Mouse (Mus musculus) MEL (cell line): ENCODE results near the gene Ube2d3. TPM values are rescaled to one million over a fixed set of nuclear protein-coding genes. Genes with fewer than 3 reads are reported as not detected.

ENCODE experiments used
- DNase-seq: peaks from one replicate; pipeline ENCODE4 v3.0.0; 2011; ENCODE audit warnings: low read depth, low spot score
- H3K27ac ChIP-seq: 2 replicates; pipeline ENCODE4 v1.5.1; 2012; ENCODE audit warnings: low read depth, mild to moderate bottlenecking, control low read depth, low read length, moderate library complexity; ENCODE audit not compliant: control insufficient read depth
- H3K27me3 ChIP-seq, 2 experiments: fragments of 150-350 bp in 1 of 2; sonication (generic) in 1 of 2; 2 replicates each; pipeline ENCODE4 v1.6.1; 2012; ENCODE audit warnings: low read length in 2 of 2, mild to moderate bottlenecking in 2 of 2, improper control_type of control experiment in 1 of 2, moderate library complexity in 1 of 2; ENCODE audit not compliant: insufficient read depth in 2 of 2, control insufficient read depth in 1 of 2
- H3K36me3 ChIP-seq, 2 experiments: 2 replicates each; pipeline ENCODE4 v1.6.1; 2012 to 2014; ENCODE audit warnings: low read length in 2 of 2, improper control_type of control experiment in 1 of 2, inconsistent platforms in 1 of 2, mild to moderate bottlenecking in 1 of 2; ENCODE audit not compliant: insufficient read depth in 2 of 2, control insufficient read depth in 1 of 2
- H3K4me1 ChIP-seq, 2 experiments: fragments of 150-350 bp in 1 of 2; sonication (generic) in 1 of 2; 2 replicates each; pipeline ENCODE4 v1.6.1; 2012; ENCODE audit warnings: low read length in 2 of 2, improper control_type of control experiment in 1 of 2, mild to moderate bottlenecking in 1 of 2; ENCODE audit not compliant: insufficient read depth in 2 of 2, control insufficient read depth in 1 of 2
- H3K4me3 ChIP-seq, 2 experiments: fragments of 150-350 bp in 1 of 2; sonication (generic) in 1 of 2; 2 replicates each; pipeline ENCODE4 v1.5.1; 2012; ENCODE audit warnings: low read depth in 2 of 2, low read length in 2 of 2, mild to moderate bottlenecking in 2 of 2, moderate library complexity in 2 of 2, control low read depth in 1 of 2, improper control_type of control experiment in 1 of 2; ENCODE audit not compliant: control insufficient read depth in 1 of 2, insufficient read depth in 1 of 2
- H3K79me2 ChIP-seq: 2 replicates; pipeline ENCODE4 v1.6.1; 2012; ENCODE audit warnings: mild to moderate bottlenecking, low read length, moderate library complexity; ENCODE audit not compliant: control insufficient read depth, poor library complexity, insufficient read depth
- H3K9ac ChIP-seq: 2 replicates; pipeline ENCODE4 v1.6.1; 2012; ENCODE audit warnings: low read depth, mild to moderate bottlenecking, control low read depth, low read length, moderate library complexity; ENCODE audit not compliant: control insufficient read depth, poor library complexity, severe bottlenecking
- H3K9me3 ChIP-seq: fragments of 150-350 bp; sonication (generic); replicated peaks from 2 replicates; pipeline ENCODE4 v1.6.1; 2012; ENCODE audit warnings: mild to moderate bottlenecking, low read length, improper control_type of control experiment, moderate library complexity; ENCODE audit not compliant: insufficient read depth
- BHLHE40 ChIP-seq: IDR thresholded peaks from 2 replicates; pipeline ENCODE4 v1.6.1; 2012; ENCODE audit warnings: low read depth, mild to moderate bottlenecking, inconsistent platforms, low read length, improper control_type of control experiment, borderline replicate concordance
- CHD1 ChIP-seq: IDR thresholded peaks from 2 replicates; pipeline ENCODE4 v1.6.1; 2012; ENCODE audit warnings: low read depth, mild to moderate bottlenecking, inconsistent platforms, low read length, improper control_type of control experiment
- CHD2 ChIP-seq: IDR thresholded peaks from 2 replicates; pipeline ENCODE4 v1.6.1; 2011; ENCODE audit warnings: low read length, improper control_type of control experiment
- CTCF ChIP-seq, 3 experiments: IDR thresholded peaks in 2 of 3; conservative IDR thresholded peaks in 1 of 3; 2 replicates each; pipeline ENCODE4 v1.5.1; 2011 to 2012; ENCODE audit warnings: low read length in 3 of 3, low read depth in 2 of 3, mild to moderate bottlenecking in 2 of 3, improper control_type of control experiment in 1 of 3, inconsistent platforms in 1 of 3, mixed read lengths in 1 of 3, moderate library complexity in 1 of 3; ENCODE audit not compliant: control insufficient read depth in 1 of 3, insufficient read depth in 1 of 3, poor library complexity in 1 of 3, severe bottlenecking in 1 of 3
- E2F4 ChIP-seq: IDR thresholded peaks from 2 replicates; pipeline ENCODE4 v1.6.1; 2011; ENCODE audit warnings: low read depth, low read length, improper control_type of control experiment, borderline replicate concordance
- ELF1 ChIP-seq: IDR thresholded peaks from 2 replicates; pipeline ENCODE4 v1.6.1; 2014; ENCODE audit warnings: low read depth, mild to moderate bottlenecking, inconsistent platforms, low read length, improper control_type of control experiment, moderate library complexity
- EP300 ChIP-seq, 2 experiments: IDR thresholded peaks; 2 replicates each; pipeline ENCODE4 v1.6.1; 2011; ENCODE audit warnings: improper control_type of control experiment in 2 of 2, low read length in 2 of 2, low read depth in 1 of 2, mild to moderate bottlenecking in 1 of 2
- ETS1 ChIP-seq: IDR thresholded peaks from 2 replicates; pipeline ENCODE4 v1.6.1; 2012; ENCODE audit warnings: low read depth, mild to moderate bottlenecking, inconsistent platforms, low read length, improper control_type of control experiment, moderate library complexity
- GATA1 ChIP-seq: IDR thresholded peaks from 2 replicates; pipeline ENCODE4 v1.6.1; 2011; ENCODE audit warnings: low read depth, low read length, improper control_type of control experiment
- HCFC1 ChIP-seq: IDR thresholded peaks from 2 replicates; pipeline ENCODE4 v1.6.1; 2012; ENCODE audit warnings: low read depth, mild to moderate bottlenecking, inconsistent platforms, low read length, improper control_type of control experiment, moderate library complexity
- JUND ChIP-seq: IDR thresholded peaks from 2 replicates; pipeline ENCODE4 v1.6.1; 2011; ENCODE audit warnings: low read depth, mild to moderate bottlenecking, improper control_type of control experiment, low read length
- MAFK ChIP-seq: IDR thresholded peaks from 2 replicates; pipeline ENCODE4 v1.6.1; 2011; ENCODE audit warnings: low read depth, mild to moderate bottlenecking, low read length, improper control_type of control experiment, borderline replicate concordance
- MAZ ChIP-seq: IDR thresholded peaks from 2 replicates; pipeline ENCODE4 v1.6.1; 2012; ENCODE audit warnings: low read depth, mild to moderate bottlenecking, inconsistent platforms, low read length, improper control_type of control experiment
- MXI1 ChIP-seq: IDR thresholded peaks from 2 replicates; pipeline ENCODE4 v1.6.1; 2011; ENCODE audit warnings: mild to moderate bottlenecking, low read depth, low read length, improper control_type of control experiment
- MYB ChIP-seq: IDR thresholded peaks from 2 replicates; pipeline ENCODE4 v1.6.1; 2011; ENCODE audit warnings: mild to moderate bottlenecking, low read depth, low read length, improper control_type of control experiment
- MYC ChIP-seq: IDR thresholded peaks from 2 replicates; pipeline ENCODE4 v1.6.1; 2011; ENCODE audit warnings: low read depth, mild to moderate bottlenecking, low read length, improper control_type of control experiment, moderate library complexity
- NELFE ChIP-seq: IDR thresholded peaks from 2 replicates; pipeline ENCODE4 v1.6.1; 2011; ENCODE audit warnings: low read depth, low read length, improper control_type of control experiment
- POLR2A ChIP-seq, 2 experiments: IDR thresholded peaks; 2 replicates each; pipeline ENCODE4 v1.6.1; 2011 to 2012; ENCODE audit warnings: low read length in 2 of 2, mild to moderate bottlenecking in 2 of 2, control low read depth in 1 of 2, improper control_type of control experiment in 1 of 2, low read depth in 1 of 2, moderate library complexity in 1 of 2; ENCODE audit not compliant: control insufficient read depth in 1 of 2, insufficient read depth in 1 of 2, poor library complexity in 1 of 2
- RAD21 ChIP-seq: IDR thresholded peaks from 2 replicates; pipeline ENCODE4 v1.6.1; 2011; ENCODE audit warnings: mild to moderate bottlenecking, low read depth, low read length, improper control_type of control experiment
- SIN3A ChIP-seq: IDR thresholded peaks from 2 replicates; pipeline ENCODE4 v1.6.1; 2012; ENCODE audit warnings: low read length, improper control_type of control experiment, inconsistent platforms
- SMC3 ChIP-seq: IDR thresholded peaks from 2 replicates; pipeline ENCODE4 v1.6.1; 2011; ENCODE audit warnings: low read depth, low read length, improper control_type of control experiment
- TAL1 ChIP-seq: IDR thresholded peaks from 2 replicates; pipeline ENCODE4 v1.6.1; 2012; ENCODE audit warnings: mild to moderate bottlenecking, inconsistent platforms, low read length, moderate library complexity, mixed read lengths
- TBP ChIP-seq: IDR thresholded peaks from 2 replicates; pipeline ENCODE4 v1.8.0; 2011; ENCODE audit warnings: low read depth, low read length, improper control_type of control experiment
- TCF12 ChIP-seq: IDR thresholded peaks from 2 replicates; pipeline ENCODE4 v1.6.1; 2014; ENCODE audit warnings: low read depth, mild to moderate bottlenecking, inconsistent platforms, low read length, improper control_type of control experiment, moderate library complexity
- USF2 ChIP-seq, 2 experiments: IDR thresholded peaks; 2 replicates each; pipeline ENCODE4 v1.6.1; 2011 to 2012; ENCODE audit warnings: improper control_type of control experiment in 2 of 2, low read length in 2 of 2, borderline replicate concordance in 1 of 2, inconsistent platforms in 1 of 2, low read depth in 1 of 2, mild to moderate bottlenecking in 1 of 2; ENCODE audit not compliant: insufficient read depth in 1 of 2
- ZKSCAN1 ChIP-seq: IDR thresholded peaks from 2 replicates; pipeline ENCODE4 v1.6.1; 2012; ENCODE audit warnings: low read depth, mild to moderate bottlenecking, inconsistent platforms, low read length, improper control_type of control experiment, moderate library complexity
- ZNF384 ChIP-seq: IDR thresholded peaks from 2 replicates; pipeline ENCODE4 v1.6.1; 2012; ENCODE audit warnings: low read depth, mild to moderate bottlenecking, inconsistent platforms, low read length, improper control_type of control experiment
- polyA plus RNA-seq, 2 experiments: library from polyadenylated mRNA; stranded (reverse) in 1 of 2; unstranded in 1 of 2; fragments of >175 nt in 1 of 2; fragments of >200 nt in 1 of 2; gene quantifications; 2 replicates each; pipeline versions ENCODE4 v1.2.1 to v1.2.4; 2012; ENCODE audit warnings: low replicate concordance in 2 of 2, low read depth in 1 of 2; ENCODE audit not compliant: insufficient read length in 2 of 2, insufficient read depth in 1 of 2, missing spikeins in 1 of 2
- total RNA-seq: library from RNA; depleted of rRNA; stranded (reverse); fragments of 300-350 nt; gene quantifications from 2 replicates; pipeline ENCODE4 v1.2.3, GENCODE M21; 2012

Gene Ube2d3
- total and polyA plus RNA-seq, 3 experiments, result 40.9 to 432 (median 340) TPM

- H3K36me3 ChIP-seq, result no peaks in the 10 kb centered on the region; a peak in 1 of 4 replicates
- no peaks in the 10 kb centered on the region for H3K4me1 ChIP-seq
- no peaks in the 10 kb centered on the region for H3K27me3 ChIP-seq
- no peak overlapping the region for H3K4me3 ChIP-seq
- TF ChIP-seq HCFC1 (peak; percentile 76), MYB (no peak)
- H3K79me2 ChIP-seq, result no peaks in the 10 kb centered on the region
- no peak for DNase-seq
- no peak overlapping the region for H3K9ac ChIP-seq
- H3K27ac ChIP-seq, result no peak overlapping the region
- no peaks in the 10 kb centered on the region for H3K9me3 ChIP-seq
These were observed 70.2 kb downstream of the Ube2d3 start for GRCm38 (mm10) chr3:135508191-135508590.

GRCm38 (mm10) chr3:135510372-135510771 lies 72.4 kb downstream of the Ube2d3 start:
- H3K27me3 ChIP-seq, result no peaks in the 10 kb centered on the region
- no peak overlapping the region for H3K4me3 ChIP-seq
- no peaks in the 10 kb centered on the region for H3K79me2 ChIP-seq
- no peak for DNase-seq
- TF ChIP-seq NELFE (no peak), MAZ (no peak), RAD21 (no peak), ZNF384 (no peak), TBP (no peak)
- no peak overlapping the region for H3K27ac ChIP-seq
- no peak overlapping the region for H3K9ac ChIP-seq
- no peaks in the 10 kb centered on the region for H3K9me3 ChIP-seq
- H3K36me3 ChIP-seq, result no peaks in the 10 kb centered on the region; a peak in 2 of 4 replicates
- H3K4me1 ChIP-seq, result no peaks in the 10 kb centered on the region

- Histone ChIP-seq H3K27me3 (no peaks in the 10 kb centered on the region), H3K9me3 (no peaks in the 10 kb centered on the region), H3K36me3 (no peaks in the 10 kb centered on the region; a peak in 2 of 4 replicates), H3K4me3 (no peak overlapping the region), H3K79me2 (no peaks in the 10 kb centered on the region), H3K9ac (no peak overlapping the region), H3K4me1 (0 out of 4 replicates have a peak, but pooled peaks cover 0 to 2% of the 10 kb centered on the region in 2 experiments), H3K27ac (no peak overlapping the region)
- DNase-seq, result peak; percentile 42
- TF ChIP-seq POLR2A (IDR thresholded peaks at IDR 0.05; ENCODE audit: control insufficient read depth in 1 of 2, insufficient read depth in 1 of 2, low read depth in 1 of 2, low read length in 2 of 2, poor library complexity in 1 of 2) (no peak), HCFC1 (no peak), MAFK (no peak), TBP (no peak), E2F4 (no peak), GATA1 (no peak), SIN3A (no peak), TAL1 (no peak), EP300 (IDR thresholded peaks at IDR 0.05; ENCODE audit: low read depth in 1 of 2, low read length in 2 of 2) (no peak), SMC3 (peak; percentile 56), MAZ (no peak), BHLHE40 (no peak), NELFE (no peak), ZKSCAN1 (no peak), CHD1 (no peak), USF2 (IDR thresholded peaks at IDR 0.05; ENCODE audit: borderline replicate concordance in 1 of 2, insufficient read depth in 1 of 2, low read depth in 1 of 2, low read length in 2 of 2) (no peak), CTCF (IDR thresholded peaks at IDR 0.05 in 2 of 3, conservative IDR thresholded peaks at IDR 0.05 in 1 of 3; ENCODE audit: control insufficient read depth in 1 of 3, insufficient read depth in 1 of 3, low read depth in 2 of 3, low read length in 3 of 3, poor library complexity in 1 of 3, severe bottlenecking in 1 of 3) (peak; percentile 33 to 74 (median 60); a peak in 5 of 6 replicates), CHD2 (no peak), MXI1 (no peak), JUND (no peak), TCF12 (no peak), ZNF384 (no peak), ELF1 (no peak), ETS1 (no peak), MYC (no peak)
These were observed 73.7 kb downstream of the Ube2d3 start for GRCm38 (mm10) chr3:135511683-135512082.
